In the genomic region with DNA sequence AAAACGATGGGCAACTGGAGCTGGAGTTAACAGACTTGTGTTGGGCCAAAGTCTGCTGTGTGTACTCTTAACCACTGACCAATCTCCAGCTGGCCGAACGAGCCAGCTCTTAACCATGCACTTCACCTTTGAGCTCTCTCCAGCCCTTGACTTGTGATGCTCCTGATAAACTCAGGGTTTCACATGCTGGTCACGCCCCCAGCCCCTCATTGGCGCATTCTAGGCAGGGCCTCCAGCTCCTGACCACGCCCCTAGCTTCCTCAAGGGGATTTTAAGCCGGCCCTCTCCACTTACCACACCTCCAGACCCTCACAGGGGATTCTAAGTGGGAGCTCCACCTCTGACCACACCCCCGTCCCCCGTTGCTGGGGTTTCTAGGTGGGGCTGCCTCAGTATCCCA, we compare ENCODE assay signal across 7 mouse cellular contexts. TPM values are rescaled to one million over a fixed set of nuclear protein-coding genes. Genes with fewer than 3 reads are reported as not detected.
A peak's percentile ranks its signal among the peaks of the same experiment; 100 is the strongest.
DNase-seq lines count a peak whose midpoint lies in the region; ATAC-seq lines count a peak whose summit lies in the region.

No protein-coding gene starts in this region.

- 0 out of 2 replicates have a peak, but pooled peaks cover 4% of the 10 kb centered on the region for H3K9me3 ChIP-seq in kidney, embryonic 15.5 days (replicated peaks)

- WGBS in kidney, embryonic 15.5 days, result 1% methylated on average over 9 of the region's 9 CpGs

- peaks cover 49% of the 10 kb centered on the region for H3K4me1 ChIP-seq in kidney, embryonic 15.5 days

- peak overlapping the region; percentile 4; the same call in 1 of the 2 replicates for H3K4me2 ChIP-seq in kidney, embryonic 15.5 days

- H3K9ac ChIP-seq in kidney, embryonic 15.5 days, result no peak overlapping the region

- peaks cover 31% of the 10 kb centered on the region for H3K27me3 ChIP-seq in kidney, embryonic 15.5 days

- peaks cover 25% of the 10 kb centered on the region for H3K36me3 ChIP-seq in kidney, embryonic 15.5 days

- peak overlapping the region; percentile 10; the same call in 1 of the 2 replicates for H3K4me3 ChIP-seq in kidney, embryonic 15.5 days (replicated peaks)

- DNase-seq in urinary bladder, postnatal 14 days (ENCODE audit: low spot score), result peak; percentile 60
- DNase-seq in urinary bladder, postnatal 25 days (ENCODE audit: low spot score), result no peak
- peak; percentile 93 for DNase-seq in embryo, embryonic 10.5 days (ENCODE audit: low spot score)
- DNase-seq in lung, postnatal 25 days (ENCODE audit: low spot score), result peak; percentile 84
- DNase-seq in thymus, postnatal 25 days, result peak; percentile 61
- DNase-seq in cerebellum, postnatal 36 days, result no peak

- peak overlapping the region; percentile 66 for H3K27ac ChIP-seq in kidney, embryonic 15.5 days

- ATAC-seq in kidney, embryonic 15.5 days (replicated peaks; ENCODE audit: low FRiP score), result 0 out of 2 replicates have a peak, but pooled peaks have one; percentile 3

RNA-seq across cellular contexts. Expression of a gene that starts 4.7 kb away (rescaled TPM):
- 1,583 and 1,739 TPM in 2 replicates for polyA plus RNA-seq in kidney, embryonic 15.5 days (2015; fragmentation: Nextera tagmentation; extraction: Ambion mirVana)

RNA-seq across cellular contexts. Expression of a gene that starts 12.7 kb away (rescaled TPM):
- polyA plus RNA-seq in kidney, embryonic 15.5 days (2015; fragmentation: Nextera tagmentation; extraction: Ambion mirVana), result 0.83 and 1.2 TPM in 2 replicates

RNA-seq across cellular contexts. Expression of a gene that starts 17.8 kb away (rescaled TPM):
- polyA plus RNA-seq in kidney, embryonic 15.5 days (2015; fragmentation: Nextera tagmentation; extraction: Ambion mirVana), result 5.6 and 5.7 TPM in 2 replicates

RNA-seq across cellular contexts. Expression of a gene that starts 23.9 kb away (rescaled TPM):
- polyA plus RNA-seq in kidney, embryonic 15.5 days (2015; fragmentation: Nextera tagmentation; extraction: Ambion mirVana), result 303 and 328 TPM in 2 replicates

RNA-seq across cellular contexts. Expression of a gene that starts 23.9 kb away (rescaled TPM):
- polyA plus RNA-seq in kidney, embryonic 15.5 days (2015; fragmentation: Nextera tagmentation; extraction: Ambion mirVana), result 43.8 and 48.1 TPM in 2 replicates

Comparison
In these comparisons a context has a peak if more than half of its experiments do, and no peak if none do; other contexts are left out.
1. DNase-seq: peak in urinary bladder, postnatal 14 days (single experiment), embryo, embryonic 10.5 days (single experiment), lung, postnatal 25 days (single experiment) and thymus, postnatal 25 days (single experiment); none in urinary bladder, postnatal 25 days (single experiment) and cerebellum, postnatal 36 days (0 of 2).